Mouse (Mus musculus) neural tube, postnatal 0 days (tissue): ENCODE measurements around the gene Gatad1. TPM values are rescaled to one million over a fixed set of nuclear protein-coding genes. Genes with fewer than 3 reads are reported as not detected.

Experiments
- microRNA-seq: library from miRNA; unstranded; fragments of <30 nt; microRNA quantifications from one replicate; pipeline ENCODE4, GENCODE M21; 2016
- polyA plus RNA-seq: library from polyadenylated mRNA; unstranded; fragments of >200 nt; fragmentation: Nextera tagmentation; extraction: Ambion mirVana; gene quantifications from 2 replicates; pipeline ENCODE4 v1.2.1, GENCODE M21; 2015

The Gatad1 gene
- 82.0 and 90.8 TPM in 2 replicates for polyA plus RNA-seq

GRCm38 (mm10) chr5:3657085-3657484 lies at the start of gene Gatad1:
TSS of gene Gatad1 (minus strand) at chr5:3657185.

DNA sequence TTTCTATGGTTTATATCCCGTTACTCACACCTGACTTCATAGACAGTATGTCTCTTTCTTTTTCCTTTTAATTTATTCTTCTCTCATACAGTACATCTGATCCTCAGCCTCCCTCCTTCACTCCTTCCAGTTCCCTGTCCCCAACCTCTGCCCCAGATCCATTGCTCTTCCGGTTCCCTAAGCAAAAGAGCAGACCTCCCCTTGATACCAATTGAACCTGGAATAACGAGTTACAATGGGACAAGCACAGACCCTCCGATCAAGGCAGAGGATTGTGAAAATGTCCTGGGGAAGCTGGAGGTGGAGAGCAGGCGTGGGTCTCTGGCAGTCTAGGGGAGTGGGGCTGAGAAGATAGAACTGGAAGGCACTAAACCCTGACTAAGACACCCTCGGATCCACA lies 6.1 kb downstream of the Gatad1 start, which contains the start of gene Tmbim7:
Gene Tmbim7, plus strand, starts transcription at position 301 of the 400 bp plus-strand sequence.

DNA sequence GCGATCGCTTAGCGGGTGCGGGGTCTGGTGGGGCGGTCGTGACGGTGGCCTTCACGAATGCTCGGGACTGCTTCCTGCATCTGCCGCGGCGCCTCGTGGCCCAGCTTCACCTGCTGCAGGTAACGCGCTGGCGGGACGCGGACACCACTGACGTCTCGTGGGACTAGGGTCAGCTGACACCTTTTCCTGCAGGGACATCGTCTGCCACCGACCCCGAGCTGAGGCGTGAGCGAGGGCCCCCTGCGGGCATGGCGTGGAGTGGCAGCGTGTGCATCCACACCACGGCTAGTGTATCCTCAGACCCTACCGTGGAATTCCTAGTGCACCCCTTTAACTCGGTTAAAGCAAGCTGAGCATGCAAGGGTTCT lies 60.6 kb downstream of the Gatad1 start, which contains the start of gene Rbm48:
Gene Rbm48, minus strand, starts transcription at position 187 of the 368 bp plus-strand sequence.

DNA sequence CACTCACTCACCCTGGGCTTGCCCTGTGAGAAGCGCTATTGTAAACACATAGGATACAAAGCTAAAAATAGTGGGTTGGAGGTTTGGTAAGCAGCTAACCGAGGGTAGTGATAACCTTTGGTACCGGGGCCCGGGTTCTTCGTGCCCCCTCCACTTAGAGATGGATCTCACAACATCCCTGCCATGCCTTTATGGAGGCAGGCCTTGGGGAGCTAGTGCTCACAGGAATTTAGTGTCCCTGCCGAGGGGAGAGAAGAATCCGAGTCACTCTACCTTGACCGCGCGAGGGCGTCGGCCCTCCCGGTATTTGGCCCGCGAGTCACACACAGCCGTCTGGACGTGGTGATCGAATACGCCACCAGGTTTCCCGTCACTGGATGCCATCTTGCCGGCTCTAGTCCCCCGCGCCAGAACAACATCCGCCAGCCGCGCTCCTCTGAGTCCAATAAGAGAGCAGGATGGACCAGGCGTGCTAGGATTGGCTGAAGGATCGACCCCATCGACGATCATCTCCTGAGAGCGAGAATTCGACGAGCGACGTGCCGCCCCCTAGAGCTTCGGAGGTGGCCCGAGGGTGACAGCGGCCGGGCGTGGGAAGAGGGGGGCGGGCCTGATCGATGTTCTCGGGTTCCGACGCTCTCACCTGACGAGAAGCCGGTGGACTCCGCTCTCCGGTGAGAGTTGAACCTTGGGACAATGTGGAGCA lies 61.1 kb downstream of the Gatad1 start, which contains the start of gene Pex1:
Gene Pex1, plus strand, starts transcription at position 374 of the 706 bp plus-strand sequence.

Small RNA genes within 50 kb of the gene (microRNA-seq; reads per million reads assigned to microRNA genes)
- gene Gm22926, result not detected
- not detected for gene Gm26238

Other genes with a start within 250 kb of the Gatad1 start
- gene Fam133b, start 113.4 kb downstream of the Gatad1 start, polyA plus RNA-seq, result 21.6 and 23.5 TPM in 2 replicates
- gene 1700109H08Rik, start 85.6 kb downstream of the Gatad1 start, polyA plus RNA-seq, result 1.7 and 2.1 TPM in 2 replicates
- gene Pex1, start 61.1 kb downstream of the Gatad1 start, polyA plus RNA-seq, result 18.1 and 20.9 TPM in 2 replicates
- 11.8 and 12.4 TPM in 2 replicates for gene Rbm48, start 60.6 kb downstream of the Gatad1 start, polyA plus RNA-seq
- not detected in 2 replicates for gene Tmbim7, start 6.0 kb downstream of the Gatad1 start, polyA plus RNA-seq
- 18.1 and 19.5 TPM in 2 replicates for gene Ankib1, start 145.7 kb upstream of the Gatad1 start, polyA plus RNA-seq
- 30.6 and 32.2 TPM in 2 replicates for gene Krit1, start 146.0 kb upstream of the Gatad1 start, polyA plus RNA-seq
- gene Lrrd1, start 188.0 kb upstream of the Gatad1 start, polyA plus RNA-seq, result 0.05 and 0.08 TPM in 2 replicates
- 4.0 and 4.5 TPM in 2 replicates for gene Mterf1a, start 236.7 kb upstream of the Gatad1 start, polyA plus RNA-seq